Mouse (Mus musculus) left cerebral cortex, adult 6 months (tissue): ENCODE results near the gene Ccdc154. TPM values are rescaled to one million over a fixed set of nuclear protein-coding genes. Genes with fewer than 3 reads are reported as not detected.

Experiments
- long read RNA-seq, 2 experiments: library from polyadenylated mRNA; unstranded; transcript quantifications; one replicate each; pipeline ENCODE4 v2.0.0; 2019 to 2020
- polyA plus RNA-seq: library from polyadenylated mRNA; unstranded; fragments of <200 nt; fragmentation: Nextera tagmentation; gene quantifications from 2 replicates; pipeline ENCODE4 v1.2.3, GENCODE M21; 2021

Gene Ccdc154
- not detected in 2 replicates for polyA plus RNA-seq
- long read RNA-seq, experiment 1: 0 reads
- long read RNA-seq, experiment 2: 0 reads

DNA sequence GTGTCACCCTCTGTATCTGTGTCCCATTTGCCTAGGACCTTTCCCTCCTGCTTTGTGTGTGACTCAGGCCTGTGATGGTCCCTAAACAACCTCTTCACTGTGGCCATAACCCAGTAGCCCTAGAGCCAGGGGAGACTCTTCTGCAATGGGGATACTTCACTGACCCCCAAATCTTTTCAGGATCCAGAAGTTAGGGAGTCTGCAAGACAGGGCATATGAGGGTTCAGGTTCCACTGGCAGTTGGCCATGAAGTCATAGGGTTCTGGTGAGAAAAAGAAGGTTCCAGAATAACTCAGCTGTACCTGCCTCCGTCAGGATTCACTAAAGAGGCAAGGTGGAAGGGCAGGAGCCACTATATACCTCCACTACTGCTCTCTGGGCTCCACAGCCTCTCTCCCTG is at the start of gene Ccdc154:
Ccdc154 (plus strand) TSS at position 301 of the 400 bp plus-strand sequence.

DNA sequence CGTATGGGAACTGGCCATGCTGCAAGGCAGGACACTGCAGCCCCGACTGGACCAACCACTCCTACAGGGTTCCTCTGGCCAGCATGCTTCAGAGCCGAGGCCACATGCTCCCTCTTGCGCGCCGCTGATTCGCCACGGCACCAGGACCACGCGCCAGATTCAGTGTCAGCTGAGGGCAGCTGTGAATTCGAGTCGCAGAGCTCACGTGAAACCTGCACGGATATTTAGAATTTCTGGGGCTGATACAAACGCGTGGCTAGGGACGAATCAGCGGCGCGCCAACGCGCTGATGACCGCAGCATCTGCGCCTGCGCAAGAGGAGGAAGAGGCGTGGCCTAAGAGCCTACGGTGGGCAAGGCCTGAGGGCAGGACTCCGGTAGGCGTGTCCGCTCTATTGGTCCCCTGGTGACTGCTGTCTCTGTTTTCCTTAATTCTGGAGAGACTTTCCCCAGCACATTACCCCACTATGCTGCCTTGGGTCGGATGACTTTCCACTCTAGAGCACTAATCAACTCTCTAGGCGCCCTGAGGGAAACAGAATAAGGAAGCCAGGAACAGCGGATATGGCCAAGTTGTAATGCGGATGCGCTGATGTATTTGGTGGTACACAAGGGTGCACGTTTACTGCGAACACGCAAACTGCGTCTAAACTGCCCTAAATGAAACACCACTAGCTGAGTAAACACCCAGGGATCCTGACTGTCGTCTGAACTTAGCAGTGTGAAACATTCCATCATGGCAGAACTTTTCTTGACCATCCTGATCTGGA is 46.4 kb upstream of the Ccdc154 start, which contains the start of gene Telo2:
Telo2 (minus strand) TSS at position 304 of the 769 bp plus-strand sequence.

GRCm38 (mm10) chr17:25120406-25120805 is 41.9 kb upstream of the Ccdc154 start, which contains the start of gene Ptx4:
Gene Ptx4, plus strand, starts transcription at chr17:25120760.

GRCm38 (mm10) chr17:25133275-25133698 is 29.0 kb upstream of the Ccdc154 start, which contains the start of gene Clcn7:
Gene Clcn7, plus strand, starts transcription at chr17:25133391.

GRCm38 (mm10) chr17:25175411-25175810 is 13.2 kb downstream of the Ccdc154 start, which contains the start of gene Gm38655:
Gene Gm38655, minus strand, starts transcription at chr17:25175471.

GRCm38 (mm10) chr17:25184129-25184691 is 21.9 kb downstream of the Ccdc154 start, which contains the start of gene BC003965:
Gene BC003965, plus strand, starts transcription at chr17:25184554.

GRCm38 (mm10) chr17:25188150-25189031 is 26.1 kb downstream of the Ccdc154 start, which contains the start of gene Unkl:
Gene Unkl, plus strand, starts transcription at chr17:25188397.

Other genes starting within 250 kb of the Ccdc154 start
- gene Mapk8ip3, start 225.5 kb upstream of the Ccdc154 start, polyA plus RNA-seq: 49.2 and 62.4 TPM in 2 replicates
- gene Jpt2, start 201.8 kb upstream of the Ccdc154 start, polyA plus RNA-seq: 3.8 and 5.3 TPM in 2 replicates
- 4.1 and 9.0 TPM in 2 replicates for gene Cramp1l, start 146.7 kb upstream of the Ccdc154 start, polyA plus RNA-seq
- gene Ift140, start 146.4 kb upstream of the Ccdc154 start, polyA plus RNA-seq: 3.1 and 4.2 TPM in 2 replicates
- 12.0 and 13.3 TPM in 2 replicates for gene Tmem204, start 78.9 kb upstream of the Ccdc154 start, polyA plus RNA-seq
- gene Telo2, start 46.5 kb upstream of the Ccdc154 start, polyA plus RNA-seq: 7.1 and 7.9 TPM in 2 replicates
- gene Ptx4, start 41.7 kb upstream of the Ccdc154 start, polyA plus RNA-seq: not detected in 2 replicates
- 25.3 and 35.1 TPM in 2 replicates for gene Clcn7, start 29.1 kb upstream of the Ccdc154 start, polyA plus RNA-seq
- gene Gm38655, start 13.0 kb downstream of the Ccdc154 start, polyA plus RNA-seq: not detected in 2 replicates
- gene BC003965, start 22.1 kb downstream of the Ccdc154 start, polyA plus RNA-seq: 22.1 and 26.2 TPM in 2 replicates
- gene Unkl, start 25.9 kb downstream of the Ccdc154 start, polyA plus RNA-seq: 11.8 and 14.0 TPM in 2 replicates
- gene Gnptg, start 77.7 kb downstream of the Ccdc154 start, polyA plus RNA-seq: 112 and 121 TPM in 2 replicates
- 51.9 and 58.2 TPM in 2 replicates for gene Tsr3, start 77.7 kb downstream of the Ccdc154 start, polyA plus RNA-seq
- 3.1 and 5.1 TPM in 2 replicates for gene Baiap3, start 93.9 kb downstream of the Ccdc154 start, polyA plus RNA-seq
- gene Ube2i, start 112.2 kb downstream of the Ccdc154 start, polyA plus RNA-seq: 202 and 227 TPM in 2 replicates
- not detected in 2 replicates for gene Prss34, start 135.9 kb downstream of the Ccdc154 start, polyA plus RNA-seq
- not detected in 2 replicates for gene Prss28, start 146.2 kb downstream of the Ccdc154 start, polyA plus RNA-seq
- not detected in 2 replicates for gene Prss29, start 156.2 kb downstream of the Ccdc154 start, polyA plus RNA-seq
- not detected in 2 replicates for gene Tpsab1, start 183.1 kb downstream of the Ccdc154 start, polyA plus RNA-seq
- not detected in 2 replicates for gene Tpsb2, start 203.8 kb downstream of the Ccdc154 start, polyA plus RNA-seq
- gene Tpsg1, start 206.8 kb downstream of the Ccdc154 start, polyA plus RNA-seq: not detected in 2 replicates